Mouse (Mus musculus) urinary bladder, postnatal 10 days (tissue): ENCODE data around the gene Olfr492.

Source experiments
- DNase-seq: peaks from one replicate; pipeline ENCODE4 v3.0.0; 2022; ENCODE audit warnings: low spot score

Olfr492 gene

GRCm38 (mm10) chr7:108323574-108323973 lies at the start of gene Olfr492:
Gene Olfr492 (minus strand): TSS chr7:108323674.
- DNase-seq: no peak

- DNase-seq: no peak
Measured at GRCm38 (mm10) chr7:108365035-108365434, 41.6 kb upstream of the Olfr492 start, which contains the start of gene Olfr494. Gene Olfr494 (plus strand): TSS chr7:108365335.

GRCm38 (mm10) chr7:108346879-108347278 lies 23.4 kb upstream of the Olfr492 start, which contains the start of gene Olfr493:
Gene Olfr493 (minus strand): TSS chr7:108346979.
- no peak for DNase-seq

GRCm38 (mm10) chr7:108313151-108313550 lies 10.3 kb downstream of the Olfr492 start, which contains the start of gene Olfr491:
Gene Olfr491 (plus strand): TSS chr7:108313451.
- no peak for DNase-seq

GRCm38 (mm10) chr7:108288834-108289233 lies 34.6 kb downstream of the Olfr492 start, which contains the start of gene Olfr490:
Gene Olfr490 (minus strand): TSS chr7:108288934.
- no peak for DNase-seq
